Mouse (Mus musculus) ES-Bruce4 (cell line): ENCODE measurements around the gene Mfap1b.

Experiments
- CTCF ChIP-seq: IDR thresholded peaks from one replicate; pipeline ENCODE4 v1.8.1; 2011; ENCODE audit warnings: low read depth, low read length
- EP300 ChIP-seq: IDR thresholded peaks from 2 replicates; pipeline ENCODE4 v1.6.1; 2011; ENCODE audit warnings: low read depth, low read length; ENCODE audit not compliant: insufficient read depth
- POLR2A ChIP-seq: IDR thresholded peaks from one replicate; pipeline ENCODE4 v1.8.1; 2011; ENCODE audit warnings: low read length; ENCODE audit not compliant: insufficient read depth

DNA sequence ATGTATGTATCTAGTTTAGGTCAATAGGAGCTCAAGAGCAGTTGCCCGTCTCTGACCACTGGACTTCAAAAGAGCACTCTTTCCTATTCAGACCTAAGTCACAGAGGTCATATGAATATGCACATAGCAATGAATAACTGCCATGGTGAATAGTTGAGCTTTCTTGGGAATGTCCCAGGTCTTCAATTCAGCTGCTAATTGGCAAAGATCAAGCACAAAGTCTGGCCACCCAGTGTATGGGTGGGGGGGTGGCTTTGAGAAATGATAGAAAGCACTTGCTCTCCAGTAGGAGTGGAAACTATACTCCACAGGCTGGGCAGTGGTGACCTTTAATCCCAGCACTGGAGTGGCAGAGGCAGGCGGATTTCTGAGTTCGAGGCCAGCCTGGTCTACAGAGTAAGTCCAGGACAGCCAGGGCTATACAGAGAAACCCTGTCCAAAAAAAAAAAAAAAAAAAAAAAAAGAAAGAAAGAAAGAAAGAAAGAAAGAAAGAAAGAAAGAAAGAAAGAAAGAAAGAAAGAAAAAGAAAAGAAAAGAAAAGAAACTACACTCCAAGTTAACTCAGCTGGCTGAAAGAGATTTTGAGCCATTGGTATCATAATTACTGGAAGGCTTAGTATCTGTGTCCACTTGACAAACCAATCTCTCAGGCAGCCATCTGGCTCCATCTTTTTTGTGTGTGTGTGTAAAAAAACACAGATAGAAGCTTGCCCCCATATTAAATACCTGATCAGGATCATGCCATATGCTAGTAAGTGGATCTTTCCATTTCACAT lies 3.8 kb upstream of the Mfap1b start:
- TF ChIP-seq CTCF (no peak), POLR2A (no peak), EP300 (no peak)
